Mouse (Mus musculus) brain, embryonic 18.5 days (tissue): ENCODE data around the gene Tmem150c.

Source experiments
- DNase-seq: peaks from one replicate; pipeline ENCODE4 v3.0.0-alpha.2; 2012; ENCODE audit warnings: low read depth, low spot score

The Tmem150c gene

DNA sequence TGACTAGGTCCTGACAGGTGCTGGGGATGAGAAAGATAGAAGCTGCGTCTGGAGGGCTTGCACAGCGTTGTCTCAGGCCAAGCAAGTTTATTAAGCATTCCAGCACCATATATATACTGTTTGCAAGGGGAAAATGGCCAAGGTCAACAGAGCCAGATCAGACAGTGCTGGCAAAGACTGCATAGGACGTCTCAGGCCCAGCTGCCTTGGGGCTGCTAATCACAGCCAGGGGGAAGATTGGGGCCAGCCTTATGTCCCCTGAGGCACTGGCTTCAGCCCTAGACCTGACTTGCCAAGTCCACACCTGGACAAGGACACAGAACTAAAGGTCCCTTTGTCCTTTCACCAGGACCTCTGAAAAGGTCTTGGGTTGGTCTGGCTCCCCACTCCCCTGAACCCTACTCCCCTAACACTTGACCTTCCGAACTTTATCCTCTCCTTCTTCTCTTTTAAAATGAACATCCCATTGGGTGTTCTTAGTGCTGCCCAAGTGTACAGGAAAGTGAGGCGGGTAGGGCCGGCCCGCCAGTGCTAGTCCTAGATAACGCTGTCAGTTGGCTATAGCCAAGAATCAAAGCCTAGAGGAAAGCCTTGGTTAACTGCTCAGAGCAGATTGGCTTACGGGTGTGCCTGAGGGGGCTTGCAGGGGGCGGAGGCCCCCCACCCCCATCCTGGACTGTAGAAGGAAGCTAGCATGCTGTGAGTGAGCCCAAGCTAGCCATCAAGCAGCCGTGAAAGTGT, 104.6 kb downstream of the Tmem150c start:
- DNase-seq: no peak

DNA sequence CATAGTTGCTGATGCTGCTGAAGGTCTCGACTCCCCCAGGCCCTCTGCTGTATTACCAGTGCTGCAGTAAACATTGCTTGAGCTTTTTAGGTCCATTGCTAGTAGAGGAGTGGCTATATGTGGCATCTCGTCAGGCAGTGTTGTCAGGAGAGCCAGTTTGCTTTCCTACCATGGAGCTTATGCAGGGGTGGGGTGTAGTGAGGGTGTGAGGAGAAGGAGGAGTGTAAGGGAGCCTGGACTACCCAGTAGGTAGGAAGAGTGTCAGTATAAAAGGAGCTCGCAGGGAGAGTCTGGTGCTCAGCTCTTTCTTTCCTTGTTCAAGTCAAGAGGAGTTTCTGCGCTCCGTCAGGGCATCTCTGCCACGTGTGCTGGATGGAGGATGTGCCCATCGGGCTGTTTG, 106.9 kb downstream of the Tmem150c start:
- no peak for DNase-seq

DNA sequence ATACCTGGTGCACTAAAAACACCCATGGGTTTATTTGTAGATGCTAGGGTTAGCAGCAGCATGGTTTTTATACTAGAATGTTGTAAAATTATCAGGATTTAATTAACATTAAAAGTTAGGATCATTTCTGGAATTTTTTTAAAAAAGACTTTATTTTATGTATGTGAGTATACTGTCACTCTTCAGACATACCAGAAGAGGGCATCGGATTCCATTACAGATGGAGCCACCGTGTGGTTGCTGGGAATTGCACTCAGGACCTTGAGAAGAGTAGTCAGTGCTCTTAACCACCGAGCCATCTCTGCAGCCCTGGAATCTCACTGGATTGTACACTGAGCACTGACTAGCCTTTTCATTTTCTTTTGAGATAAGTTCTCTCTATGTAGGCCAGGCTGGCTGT, 109.7 kb downstream of the Tmem150c start:
- no peak for DNase-seq

DNA sequence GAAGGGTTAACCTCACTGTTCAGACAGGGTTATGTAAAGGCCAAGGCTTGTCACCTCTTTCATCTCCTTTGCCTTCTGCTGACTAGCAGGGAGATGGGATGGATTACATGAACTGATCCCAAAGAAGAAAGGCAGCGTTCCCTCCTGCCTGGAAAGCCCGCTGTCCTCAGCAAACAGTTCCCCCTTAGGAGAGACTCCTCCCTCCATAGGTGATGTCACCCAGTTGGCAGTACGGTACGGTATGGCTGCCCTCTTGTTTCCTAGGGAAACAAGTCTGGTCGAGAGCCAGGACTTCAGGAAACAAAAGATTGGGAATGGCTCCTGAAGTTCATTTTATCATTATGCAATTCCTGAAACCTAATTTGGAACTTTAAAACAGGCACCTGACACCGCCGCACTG, 111.7 kb downstream of the Tmem150c start:
- DNase-seq: no peak

DNA sequence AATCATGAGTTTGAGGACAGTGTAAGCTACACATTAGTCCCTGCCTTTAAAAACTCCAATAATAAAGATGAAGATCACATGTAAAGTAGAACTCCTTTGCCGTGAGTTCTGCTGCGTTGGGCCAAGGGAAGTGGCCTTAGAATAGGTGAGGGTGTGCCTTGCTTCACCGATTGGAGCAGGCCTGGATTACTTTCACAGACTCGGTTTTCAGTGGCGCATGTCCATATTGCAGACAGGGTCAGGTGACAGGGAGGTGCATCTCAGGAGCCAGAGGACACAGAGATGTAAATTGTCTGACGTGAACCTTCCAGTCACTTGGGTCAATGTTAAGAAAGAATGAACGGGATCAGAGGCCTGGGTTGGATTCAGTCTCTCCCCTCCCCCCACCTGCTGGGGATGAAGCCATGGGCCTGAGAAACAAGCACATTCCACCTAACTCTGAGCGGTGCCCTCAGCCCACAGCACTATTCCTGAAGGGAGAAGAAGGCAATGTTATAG, 112.4 kb downstream of the Tmem150c start:
- DNase-seq: no peak

DNA sequence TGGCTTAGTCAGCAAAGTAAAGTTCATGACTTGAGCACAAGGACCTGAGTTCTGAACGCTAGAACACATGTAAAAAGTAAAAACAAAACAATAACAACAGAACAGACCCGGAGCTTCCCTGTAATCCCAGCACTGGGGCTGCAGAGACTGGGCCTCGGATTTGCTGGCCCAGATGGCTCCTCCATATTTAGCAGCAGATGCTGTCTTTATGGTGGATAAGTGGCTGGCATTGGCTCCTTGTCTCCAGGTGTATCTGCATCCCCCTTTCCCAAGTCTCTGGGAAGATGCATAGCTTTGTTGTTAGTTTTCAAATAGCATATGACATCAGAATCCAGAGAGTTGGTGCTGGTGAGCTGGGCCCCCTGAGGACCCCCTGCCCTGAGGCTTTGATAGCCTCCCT, 113.5 kb downstream of the Tmem150c start:
- no peak for DNase-seq

DNA sequence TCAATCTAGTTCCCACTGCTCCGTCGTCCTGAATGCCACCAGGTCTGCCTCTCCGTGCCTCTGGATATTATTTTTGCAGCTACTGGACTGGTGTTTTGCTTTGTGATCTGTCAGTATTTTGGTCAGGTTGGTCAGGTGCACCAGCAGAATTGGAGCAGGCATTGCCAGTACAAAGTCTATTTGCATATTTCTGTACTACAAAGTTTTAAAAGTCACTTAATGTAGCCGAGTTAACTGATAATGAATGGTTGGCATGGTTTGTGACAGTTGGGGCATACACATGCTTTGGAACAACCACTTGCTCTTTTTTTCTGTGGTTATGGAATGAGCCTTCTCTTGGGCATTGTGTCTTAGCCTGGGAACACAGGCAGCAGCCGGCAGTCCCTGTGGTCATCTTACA, 115.0 kb downstream of the Tmem150c start:
- DNase-seq: no peak

DNA sequence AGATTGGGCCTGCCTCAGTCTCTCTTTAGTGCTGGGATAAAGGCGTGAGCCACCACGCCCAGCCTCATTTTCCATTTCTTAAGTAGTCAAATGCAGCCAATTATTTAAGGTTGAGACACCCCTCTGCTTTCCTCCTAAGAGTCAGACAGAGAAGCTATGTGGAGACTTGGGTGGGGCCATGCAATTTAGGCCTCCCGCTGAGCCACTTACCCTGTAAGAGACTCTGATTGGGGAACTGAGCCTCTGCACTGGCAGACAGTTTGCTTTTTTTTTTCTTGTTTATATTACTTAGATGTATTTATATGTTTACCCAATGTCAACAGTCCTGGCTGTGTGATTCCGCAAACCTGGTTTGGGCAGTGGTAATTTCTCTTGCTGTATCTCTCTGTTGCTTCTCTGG, 115.6 kb downstream of the Tmem150c start:
- DNase-seq: no peak

DNA sequence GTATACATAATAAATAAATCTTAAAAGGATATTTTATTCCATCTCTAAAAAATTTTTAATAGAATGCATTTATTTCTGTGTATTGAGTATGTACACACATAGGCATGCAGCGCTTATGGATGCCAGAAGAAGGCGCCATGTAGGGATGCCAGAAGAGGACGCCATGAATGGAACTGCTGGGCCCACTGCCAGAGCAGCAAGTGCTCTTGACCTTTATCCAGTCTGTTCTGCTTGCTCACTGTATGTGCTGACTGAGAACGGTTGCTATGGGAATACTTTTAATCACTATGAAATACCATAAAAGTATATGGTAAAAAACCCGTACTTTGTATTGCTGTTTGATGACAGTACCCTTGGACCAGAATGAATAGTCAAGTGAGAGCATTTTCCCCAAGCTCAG, 116.2 kb downstream of the Tmem150c start:
- no peak for DNase-seq

DNA sequence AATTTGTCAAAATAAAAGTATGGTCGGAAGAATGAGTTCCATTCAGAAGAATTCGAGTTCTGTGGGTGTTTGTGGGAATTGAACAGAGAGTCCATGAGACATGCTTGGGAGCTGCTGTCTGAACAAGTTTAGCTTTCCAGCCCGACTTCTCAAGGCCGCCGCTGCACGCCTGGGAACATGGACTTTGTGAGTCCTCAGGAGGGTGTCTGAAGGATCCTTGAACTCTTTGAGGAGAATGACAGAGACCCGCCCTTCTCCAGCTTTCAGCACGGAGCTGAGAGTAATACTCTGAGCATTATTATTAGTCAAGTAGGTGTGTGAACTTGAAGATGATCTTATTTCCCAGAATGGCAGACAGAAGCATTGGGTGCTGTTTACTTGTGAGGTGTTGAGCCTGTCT, 117.1 kb downstream of the Tmem150c start:
- DNase-seq: no peak

DNA sequence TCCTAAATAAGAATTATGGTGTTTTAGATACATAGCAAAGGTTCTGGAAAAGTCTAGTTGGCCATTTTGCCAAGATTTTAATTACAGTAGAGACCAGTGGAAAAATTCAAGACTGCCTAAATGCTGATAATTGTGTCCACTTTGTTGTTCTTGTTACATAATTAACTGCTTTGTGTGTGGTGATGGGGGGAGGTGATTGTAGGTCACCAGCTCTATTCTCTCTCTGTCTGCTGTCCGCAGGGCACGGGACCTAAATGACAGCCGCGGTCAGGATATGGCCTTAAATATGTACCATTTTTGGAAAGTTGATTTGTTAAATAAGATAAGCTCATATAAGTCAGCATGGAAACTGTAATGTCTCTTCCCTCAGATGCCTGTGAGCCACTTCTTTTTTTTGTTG, 118.3 kb downstream of the Tmem150c start:
- DNase-seq: no peak

DNA sequence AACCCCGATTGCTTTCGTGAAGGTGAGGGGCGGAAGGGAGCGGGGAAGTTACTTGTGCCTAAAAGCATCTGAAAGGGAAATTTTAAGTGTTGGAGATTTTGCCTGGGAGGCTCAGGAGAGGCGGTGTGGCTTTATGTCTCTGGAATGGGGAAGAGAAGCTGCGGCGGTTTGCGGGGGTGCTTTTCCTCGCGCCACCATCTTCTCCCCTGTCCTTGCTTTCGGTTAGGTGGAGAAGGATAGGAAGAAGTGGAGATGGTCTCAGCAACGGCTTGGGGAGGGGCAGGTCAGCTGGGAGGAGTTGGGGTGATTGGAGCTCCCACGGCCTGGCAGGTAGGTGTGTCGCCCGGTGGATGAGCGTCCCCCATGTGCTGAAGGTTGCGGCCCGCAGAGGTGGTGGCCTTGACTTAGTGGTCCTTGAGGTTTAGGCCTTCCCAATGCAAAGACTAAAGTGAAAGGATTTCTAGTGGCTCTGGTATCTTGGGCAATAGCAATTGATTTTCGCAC, 119.3 kb downstream of the Tmem150c start:
- no peak for DNase-seq

DNA sequence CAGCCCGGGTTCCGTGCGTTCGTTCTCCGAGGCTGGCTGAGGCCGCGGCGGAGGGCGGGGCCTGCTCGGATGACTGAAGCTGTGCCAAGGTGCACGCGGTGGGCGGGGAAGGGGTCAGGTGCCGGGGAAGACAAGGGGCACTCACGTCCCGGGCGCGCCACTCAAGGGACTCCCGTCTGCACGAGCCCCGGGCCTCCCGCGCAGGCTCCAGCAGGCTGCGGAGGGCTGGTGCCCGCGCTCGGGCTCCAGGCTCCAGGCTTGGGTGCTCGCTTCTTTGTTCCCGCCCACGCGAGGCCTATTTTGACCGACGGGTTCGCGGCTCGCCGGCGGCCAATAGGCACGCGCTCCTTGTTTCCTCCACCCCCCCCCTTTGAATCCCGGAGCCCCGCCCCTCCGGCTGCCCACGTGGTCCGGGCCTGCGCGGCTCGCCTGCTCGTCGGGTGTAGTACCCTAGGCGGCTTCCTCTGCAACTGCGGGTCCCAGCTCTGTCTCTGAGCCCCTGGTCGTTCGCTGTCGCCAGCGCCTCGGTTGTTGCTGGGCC, 119.9 kb downstream of the Tmem150c start, which contains the start of the genes Hnrnpdl and Enoph1:
Gene Hnrnpdl, minus strand, starts transcription at position 63 of the 541 bp plus-strand sequence.
Gene Enoph1, plus strand, starts transcription at position 384 of the 541 bp plus-strand sequence.
- peak; percentile 94 for DNase-seq

DNA sequence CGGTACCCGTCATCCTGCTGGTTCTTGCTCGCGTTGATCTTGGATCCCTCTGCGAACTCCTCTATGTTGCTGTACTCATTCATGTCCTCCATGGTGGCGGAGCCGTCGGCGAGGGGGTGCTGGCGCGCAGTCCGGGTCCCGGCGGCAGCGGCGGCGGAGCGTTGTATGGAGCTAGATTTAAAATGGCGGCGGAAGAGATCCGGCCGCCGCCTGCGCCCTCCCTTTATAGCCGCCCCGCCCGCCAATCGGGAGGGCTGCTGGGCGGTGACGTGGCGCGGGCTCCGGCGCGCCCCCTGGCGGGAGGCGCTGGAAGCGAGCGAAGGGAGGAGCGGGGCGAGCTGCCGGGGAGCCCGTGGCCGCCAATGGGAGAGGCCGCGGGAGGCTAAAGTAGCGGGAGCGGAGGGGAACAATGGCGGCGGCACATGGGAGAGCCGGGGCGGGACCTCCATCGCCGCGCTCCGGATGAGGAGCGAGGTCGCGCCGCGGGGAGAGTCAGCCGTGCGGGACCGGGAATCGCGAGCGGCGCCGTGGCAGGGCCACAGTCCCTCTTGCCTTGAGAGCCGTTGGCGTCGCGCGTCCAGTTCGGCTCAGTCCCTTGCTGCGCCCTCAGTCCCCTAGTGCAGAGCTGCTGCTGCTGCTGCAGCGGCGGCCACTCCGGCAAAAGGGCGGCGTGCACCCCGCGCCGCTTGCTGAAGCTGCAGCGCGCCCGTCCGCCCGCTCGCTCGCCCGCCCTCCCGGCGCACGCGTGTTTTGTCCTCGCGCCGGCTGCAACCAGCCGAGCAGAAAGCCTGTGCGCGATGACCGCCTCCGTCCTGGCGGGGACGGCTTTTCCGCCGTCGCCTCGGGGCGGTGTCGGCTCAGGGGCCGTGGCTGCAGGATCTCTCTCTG, 120.7 kb downstream of the Tmem150c start:
- DNase-seq: peak; percentile 85

DNA sequence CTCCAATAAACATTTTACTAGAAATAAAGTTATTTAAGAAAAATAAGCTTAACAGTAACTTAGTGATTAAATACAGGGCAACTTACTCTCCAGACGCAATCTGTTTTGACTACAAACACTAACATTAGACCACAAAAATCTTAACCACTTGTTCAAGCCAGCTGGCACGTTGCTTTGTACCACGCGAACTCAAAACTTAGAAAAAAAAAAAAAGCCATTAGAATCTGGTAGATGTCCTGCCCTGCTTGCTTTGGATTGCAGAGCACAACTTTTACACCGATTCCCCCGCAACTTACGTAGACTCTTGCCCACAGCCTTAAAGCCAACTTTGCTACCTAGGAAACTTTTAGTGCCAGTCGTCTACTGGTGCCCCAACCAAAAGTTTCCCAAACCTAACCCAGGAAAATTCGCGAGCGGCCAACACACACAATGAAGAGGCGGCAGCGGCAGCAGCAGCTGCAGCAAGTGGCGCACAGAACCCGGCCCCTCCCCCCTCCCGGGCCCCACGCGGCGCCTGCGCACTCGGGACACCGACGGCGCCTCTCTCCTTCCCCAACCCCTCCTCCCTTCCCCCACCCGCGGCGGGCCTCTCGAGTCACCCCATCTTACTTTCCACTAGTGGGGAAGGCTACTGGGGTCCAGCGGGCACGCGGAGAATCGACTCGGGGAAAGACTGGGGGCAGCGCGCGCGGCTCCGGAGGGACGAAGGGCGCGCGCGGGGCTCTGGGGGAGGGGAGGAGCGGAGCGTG, 121.5 kb downstream of the Tmem150c start:
- peak; percentile 73 for DNase-seq

DNA sequence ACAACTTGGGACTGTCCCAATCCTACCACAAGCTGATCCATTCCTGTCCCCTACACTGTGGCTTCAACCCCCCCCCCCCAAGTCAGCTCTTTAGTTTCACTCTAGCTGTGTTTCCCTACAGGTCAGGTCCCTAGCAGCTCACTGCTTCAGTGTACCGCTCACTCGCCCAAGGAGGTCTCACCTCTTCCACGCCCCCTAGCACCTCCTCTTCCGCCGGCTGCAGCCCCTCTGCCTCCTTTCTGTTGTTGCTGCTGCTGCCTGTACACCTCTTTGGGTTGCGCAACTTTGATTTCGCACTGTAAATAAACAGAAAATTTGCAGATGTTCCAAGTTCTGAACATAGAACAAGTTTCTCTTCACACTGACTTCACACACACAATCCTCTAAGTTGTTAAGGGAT, 122.9 kb downstream of the Tmem150c start:
- no peak for DNase-seq

DNA sequence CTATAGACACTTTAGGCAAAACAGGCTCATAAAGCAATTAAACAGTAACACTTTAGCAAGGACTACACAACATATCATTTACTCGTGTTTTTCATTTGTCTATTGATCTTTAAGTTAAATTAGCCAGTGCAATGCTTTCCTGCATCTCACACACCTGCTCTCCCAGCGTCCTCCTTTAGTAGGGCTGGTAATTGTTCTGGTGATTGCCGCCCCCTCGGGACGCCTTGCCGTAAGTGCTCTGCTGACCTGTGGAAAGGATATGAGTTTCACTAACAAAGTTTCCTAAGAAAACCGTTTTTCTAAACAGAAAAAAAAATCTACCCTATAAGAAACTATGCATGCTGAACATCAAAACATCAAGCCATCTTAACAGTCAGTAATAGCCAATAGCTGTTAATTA, 123.7 kb downstream of the Tmem150c start:
- no peak for DNase-seq

DNA sequence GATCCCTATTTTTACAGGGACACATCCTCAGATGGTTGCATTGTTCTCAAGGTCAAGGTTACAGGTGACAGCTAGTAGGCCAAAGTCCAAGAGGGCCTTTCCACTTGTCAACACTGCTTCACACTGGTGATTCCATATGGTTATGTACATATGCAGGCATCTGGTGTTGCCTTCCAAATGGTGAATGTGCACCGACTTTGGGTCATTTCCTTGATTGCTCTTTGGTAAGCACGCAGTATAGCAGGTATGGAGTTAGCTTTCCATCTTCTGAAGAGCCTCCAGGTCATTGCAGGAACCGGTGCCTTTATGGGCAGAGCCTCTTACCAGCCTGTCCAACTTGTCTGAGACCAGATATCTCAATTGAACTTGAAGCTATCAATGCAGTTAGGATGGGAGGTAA, 127.0 kb downstream of the Tmem150c start:
- no peak for DNase-seq

DNA sequence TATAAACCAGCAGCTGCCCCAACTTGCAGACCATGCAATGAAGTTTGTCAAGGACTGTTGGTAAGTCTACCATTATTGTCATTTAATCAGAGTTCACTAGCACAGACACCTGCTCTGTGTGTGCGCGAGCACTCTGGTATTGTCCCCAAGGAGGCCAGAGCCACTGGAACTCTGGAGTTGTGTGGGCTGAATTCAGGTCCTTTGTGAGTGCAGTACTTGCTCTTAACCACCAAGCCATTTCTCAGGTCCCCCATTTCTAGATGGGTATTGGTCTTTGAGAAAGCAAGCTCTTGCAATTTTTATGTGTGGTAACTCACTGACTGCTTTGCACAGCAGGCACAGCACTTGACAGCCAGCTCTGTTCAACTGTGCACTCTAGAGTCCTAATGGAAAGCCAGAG, 127.5 kb downstream of the Tmem150c start:
- DNase-seq: no peak

DNA sequence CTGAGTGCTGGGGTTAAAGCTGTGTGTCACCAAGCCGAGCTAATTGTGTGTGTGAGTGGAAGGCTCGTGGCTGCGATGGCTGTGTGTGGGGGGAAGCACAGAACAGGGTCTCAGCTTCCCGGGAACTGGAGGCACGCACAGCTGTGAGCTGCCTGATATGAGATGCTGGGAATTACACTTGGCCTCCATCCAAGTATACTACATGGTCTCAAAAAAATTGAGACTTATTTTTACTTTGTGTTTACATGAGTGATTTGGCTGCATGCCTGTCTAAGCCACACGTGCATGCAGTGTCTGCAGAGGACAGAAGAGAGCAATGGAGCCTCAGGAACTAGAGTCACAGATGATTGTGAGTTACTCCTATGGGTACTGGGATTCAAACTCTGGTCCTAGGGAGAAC, 129.5 kb downstream of the Tmem150c start:
- no peak for DNase-seq
